Mouse (Mus musculus): ENCODE data around the gene Gm1043.

- TF ChIP-seq CTCF (IDR thresholded peaks at IDR 0.05; ENCODE audit: insufficient read depth, low read length) (no peak), POLR2A (IDR thresholded peaks at IDR 0.05; ENCODE audit: borderline replicate concordance, extremely low read depth, low read depth, low read length) (no peak)
Observed at GRCm38 (mm10) chr5:37244161-37244560, 159.0 kb downstream of the Gm1043 start.

Measured in lung, adult 2 months (tissue).